Mouse (Mus musculus): ENCODE measurements at regions not wholly inside any gene's neighbourhood (a gene's known extent, or its start where the extent isn't known, plus 50 kb on each side); places are given as distances from the start of the nearest gene placed in this dataset.

DNA sequence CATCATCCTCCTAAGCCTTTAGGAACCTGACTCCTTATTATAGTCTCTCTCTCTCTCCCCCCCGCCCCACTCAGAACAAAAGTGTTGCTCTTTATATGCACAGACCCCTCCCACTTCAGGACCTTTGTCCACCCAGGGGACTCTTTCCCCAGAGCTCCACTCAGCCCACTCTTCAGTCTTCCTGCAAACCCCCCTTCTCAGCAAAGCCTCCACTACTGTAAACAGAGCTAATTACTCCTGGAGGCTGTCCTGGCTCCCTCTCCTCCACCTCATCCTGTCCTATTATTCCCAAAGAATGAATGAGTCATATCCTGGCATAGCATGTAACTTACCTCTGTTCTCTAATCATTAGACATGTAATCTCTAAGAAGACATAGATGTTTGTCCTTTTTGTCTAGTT lies 82.8 kb upstream of the Galnt15 start:
- no peak for TF ChIP-seq CTCF (IDR thresholded peaks at IDR 0.05)
- no peak overlapping the region for H3K27ac ChIP-seq
- intact Hi-C loops (cut with DNase I), result no loop called here
- no peak for DNase-seq (ENCODE audit: extremely low spot score in 1 of 2, low spot score in 2 of 2)
- no peak overlapping the region for H3K4me3 ChIP-seq

DNA sequence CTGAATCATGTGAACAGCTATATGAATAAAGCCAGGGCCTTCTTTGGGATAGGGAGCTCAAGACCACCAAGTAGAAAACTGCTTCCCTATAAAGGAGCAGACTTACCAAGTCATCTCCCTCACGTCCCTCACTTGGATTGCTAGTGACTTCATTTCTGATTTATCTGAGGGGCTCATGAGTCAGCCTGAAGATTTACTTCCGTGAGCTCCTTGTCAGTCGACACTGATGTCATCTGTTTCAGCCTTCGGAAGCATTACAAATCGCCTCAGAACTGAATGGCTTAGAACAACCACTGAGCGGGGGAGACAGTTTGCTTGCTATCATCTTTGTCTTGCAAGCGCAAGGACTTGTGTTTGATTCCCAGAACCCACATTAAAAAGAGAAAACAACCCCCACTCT lies 81.5 kb upstream of the Galnt15 start:
- no peak for DNase-seq (ENCODE audit: extremely low spot score in 1 of 2, low spot score in 2 of 2)
- Histone ChIP-seq H3K4me3 (no peak overlapping the region), H3K27ac (no peak overlapping the region)
- intact Hi-C loops (cut with DNase I), result no loop called here
- TF ChIP-seq CTCF (IDR thresholded peaks at IDR 0.05), result no peak

DNA sequence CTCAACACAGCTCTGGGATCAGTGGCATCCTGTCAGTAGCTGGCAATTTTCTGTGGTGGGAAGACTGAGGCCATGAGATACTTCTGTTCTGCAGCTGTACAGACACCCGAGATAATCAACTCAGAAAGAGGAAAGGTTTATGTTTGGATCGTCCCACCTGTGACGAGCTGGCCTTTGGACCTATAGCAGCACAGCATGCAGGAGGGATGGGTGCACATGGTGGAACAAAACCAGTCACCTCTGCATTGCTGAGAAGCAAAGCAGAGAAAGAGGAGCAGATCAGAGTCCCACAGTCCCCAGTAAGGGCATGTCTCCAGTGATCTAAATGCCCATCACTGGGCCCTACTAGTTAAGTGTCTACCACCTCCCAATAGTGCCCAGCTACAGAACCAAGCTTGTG lies 76.9 kb upstream of the Galnt15 start:
- no peak overlapping the region for H3K27ac ChIP-seq
- intact Hi-C loops (cut with DNase I), result loop anchor here (2.0 to 5.0 kb wide), 2 partner anchors 19 to 95 kb away; no protein-coding TSS in a partner anchor
- TF ChIP-seq CTCF (IDR thresholded peaks at IDR 0.05), result no peak

DNA sequence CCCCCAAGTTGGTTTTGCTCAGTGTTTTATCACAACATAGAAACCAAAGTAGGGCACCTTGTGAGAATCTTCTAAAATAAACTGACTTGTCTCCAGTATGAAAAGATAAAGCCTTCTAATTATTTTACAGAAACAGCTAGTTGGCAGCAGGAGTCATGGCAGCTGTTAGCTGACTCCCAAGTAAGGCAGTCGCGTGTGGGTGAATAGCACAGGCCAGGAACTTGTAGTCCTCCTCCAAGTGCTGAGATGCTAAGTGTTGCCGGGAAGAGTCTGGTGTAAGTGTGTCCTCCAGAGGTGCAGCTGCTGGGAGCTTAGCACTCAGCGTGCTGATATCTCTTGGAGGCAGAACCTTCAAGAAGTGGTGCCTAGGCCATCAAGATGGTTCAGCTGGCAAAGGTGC lies 75.0 kb upstream of the Galnt15 start:
- no peak overlapping the region for H3K27ac ChIP-seq
- H3K4me3 ChIP-seq, result no peak overlapping the region
- no peak for TF ChIP-seq CTCF (IDR thresholded peaks at IDR 0.05)
- intact Hi-C loops (cut with DNase I), result loop anchor here (1.0 to 5.0 kb wide), 3 partner anchors 21 to 157 kb away; no protein-coding TSS in a partner anchor
- peak; percentile 27 to 31 for DNase-seq (ENCODE audit: extremely low spot score in 1 of 2, low spot score in 2 of 2)

More for the DNA sequence above, 76.9 kb upstream of the Galnt15 start:
- no peak overlapping the region for H3K4me3 ChIP-seq
- DNase-seq (ENCODE audit: extremely low spot score in 1 of 2, low spot score in 2 of 2), result no peak

DNA sequence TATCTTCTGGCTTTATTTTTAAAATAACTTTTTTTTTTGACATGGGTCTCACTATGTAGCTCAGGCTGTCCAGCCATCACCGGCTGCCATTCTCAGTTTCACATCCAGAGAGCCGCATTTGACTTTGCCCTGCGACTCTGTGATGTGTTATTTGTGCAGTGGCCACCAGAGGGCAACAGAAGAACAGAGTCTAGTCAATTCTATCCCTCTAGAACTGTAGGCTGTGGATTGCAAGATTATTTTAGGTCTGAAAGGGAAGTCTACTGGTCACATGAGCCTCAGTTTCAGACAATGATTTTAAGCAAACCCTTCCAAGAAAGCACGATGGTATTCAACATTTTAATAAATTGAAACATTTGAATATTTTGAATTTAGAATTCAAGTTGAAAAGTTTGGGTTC lies 73.8 kb upstream of the Galnt15 start:
- no peak overlapping the region for H3K27ac ChIP-seq
- TF ChIP-seq CTCF (IDR thresholded peaks at IDR 0.05), result peak; percentile 82
- no peak overlapping the region for H3K4me3 ChIP-seq
- peak; percentile 81 to 90 for DNase-seq (ENCODE audit: extremely low spot score in 1 of 2, low spot score in 2 of 2)
- intact Hi-C loops (cut with DNase I), result loop anchor here (1.0 to 5.0 kb wide), 4 partner anchors 77 to 159 kb away; no protein-coding TSS in a partner anchor

DNA sequence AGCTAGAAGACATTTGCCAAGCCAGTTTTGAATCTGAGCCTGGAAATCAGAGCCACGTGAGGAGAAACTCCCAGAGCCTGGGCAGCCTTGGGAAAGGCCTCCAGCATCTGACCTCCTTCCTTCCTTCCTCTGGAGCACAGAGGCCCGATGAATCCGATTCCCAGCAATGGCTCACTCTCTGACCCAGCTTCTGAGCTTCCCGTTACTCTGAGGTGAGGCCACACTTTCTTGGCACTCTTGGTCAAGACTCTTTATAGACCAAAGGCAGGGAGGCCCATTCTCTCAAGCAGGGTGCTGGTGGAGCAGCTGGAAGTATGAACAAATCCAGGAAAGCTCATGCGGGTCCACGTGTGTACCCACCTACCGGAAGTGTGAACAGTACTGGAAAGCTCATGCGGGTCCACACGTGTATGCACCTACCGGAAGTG lies 71.6 kb upstream of the Galnt15 start:
- no peak for TF ChIP-seq CTCF (IDR thresholded peaks at IDR 0.05)
- intact Hi-C loops (cut with DNase I), result no loop called here
- DNase-seq (ENCODE audit: extremely low spot score in 1 of 2, low spot score in 2 of 2), result no peak
- Histone ChIP-seq H3K4me3 (no peak overlapping the region), H3K27ac (no peak overlapping the region)

DNA sequence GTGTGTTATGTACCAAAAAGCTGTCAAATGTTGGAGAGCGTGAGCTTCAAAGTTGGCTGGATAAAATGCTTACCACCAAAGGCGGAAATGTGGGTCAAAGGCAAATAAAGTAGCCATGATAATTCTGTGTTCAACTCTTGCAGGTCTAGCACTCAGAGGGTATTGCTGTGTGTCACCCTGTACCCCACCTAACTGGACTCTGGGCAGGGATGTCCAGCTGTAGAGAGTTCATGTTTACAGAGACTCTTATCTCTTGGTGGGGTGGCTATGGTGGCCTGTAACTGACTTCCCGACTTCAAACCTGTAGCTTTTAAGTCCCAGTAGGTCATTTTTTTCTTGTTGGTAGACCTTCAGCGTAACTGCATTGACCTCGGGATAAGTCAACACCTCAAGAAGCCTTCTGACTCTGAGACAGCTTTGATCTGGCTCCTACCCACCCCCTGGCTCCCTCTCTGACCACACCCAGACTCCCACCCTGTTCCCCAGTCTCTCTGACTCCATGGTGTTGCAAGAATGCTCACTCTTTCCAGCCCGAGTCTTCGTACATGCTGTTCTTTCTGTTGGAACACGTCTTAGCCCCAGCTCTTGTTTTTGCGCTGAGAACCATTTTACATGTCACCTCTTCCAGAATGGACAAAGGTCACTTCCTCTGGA lies 68.5 kb upstream of the Galnt15 start:
- TF ChIP-seq CTCF (IDR thresholded peaks at IDR 0.05), result no peak
- H3K4me3 ChIP-seq, result no peak overlapping the region
- no peak for DNase-seq (ENCODE audit: extremely low spot score in 1 of 2, low spot score in 2 of 2)
- intact Hi-C loops (cut with DNase I), result no loop called here
- no peak overlapping the region for H3K27ac ChIP-seq

DNA sequence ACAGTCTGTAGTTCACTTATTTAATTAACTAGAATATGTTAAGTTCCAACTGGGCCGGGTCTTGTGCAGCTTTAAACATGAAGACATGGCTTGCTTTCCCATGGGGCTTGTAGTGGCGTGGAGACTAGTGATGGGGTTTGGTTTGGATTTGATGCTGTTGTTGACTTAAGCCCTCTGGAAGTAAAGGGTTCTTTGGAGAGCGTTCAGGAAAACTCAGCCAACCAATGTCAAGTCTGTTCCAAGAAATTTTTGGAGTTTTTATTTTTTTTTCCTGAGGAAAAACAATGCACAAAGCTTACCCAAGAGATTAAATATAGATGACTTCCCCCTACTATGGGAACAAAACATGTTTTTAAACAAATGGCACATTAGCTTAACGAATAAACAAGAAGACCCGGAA lies 67.3 kb upstream of the Galnt15 start:
- H3K4me3 ChIP-seq, result no peak overlapping the region
- 0 out of 2 replicates have a peak overlapping the region, but pooled peaks have one; percentile 36 for H3K27ac ChIP-seq
- TF ChIP-seq CTCF (IDR thresholded peaks at IDR 0.05), result no peak
- no peak for DNase-seq (ENCODE audit: extremely low spot score in 1 of 2, low spot score in 2 of 2)
- intact Hi-C loops (cut with DNase I), result no loop called here

DNA sequence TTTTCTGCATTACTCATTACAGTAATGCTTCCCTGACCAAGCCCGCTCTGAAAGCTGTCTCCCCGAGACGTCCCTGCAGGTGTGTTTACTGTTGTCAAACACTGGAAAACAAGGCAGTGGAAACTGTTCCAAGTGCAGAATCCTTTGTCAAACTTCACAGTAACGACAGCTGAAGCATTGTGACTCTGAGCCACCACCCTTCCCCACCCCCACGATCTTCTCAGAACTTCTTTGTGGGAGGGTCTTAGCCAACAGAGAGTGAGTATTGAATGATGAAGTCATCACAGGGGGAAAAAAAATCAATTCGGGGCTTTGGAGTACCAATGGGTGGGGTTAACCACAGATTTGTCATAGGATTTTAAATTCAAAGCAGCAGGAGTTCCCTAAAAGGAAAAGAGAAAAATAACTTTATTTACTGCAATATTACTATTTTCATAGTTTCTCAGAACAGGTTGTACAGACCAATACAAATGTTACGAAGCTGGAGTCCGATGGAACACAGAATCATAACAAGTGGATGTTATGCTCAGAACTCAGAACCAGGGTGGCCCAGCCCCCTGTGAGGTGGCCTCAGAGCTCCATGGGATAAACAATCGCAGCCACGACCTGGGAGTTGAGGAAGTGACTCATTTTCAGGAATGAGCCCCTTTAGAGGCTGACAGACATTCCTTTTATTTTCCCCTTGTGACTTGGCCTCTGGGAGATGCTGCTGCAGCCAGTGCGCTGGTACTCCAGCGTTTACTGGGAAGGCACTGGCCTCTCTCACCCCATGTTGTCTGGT lies 65.5 kb upstream of the Galnt15 start:
- no peak overlapping the region for H3K4me3 ChIP-seq
- TF ChIP-seq CTCF (IDR thresholded peaks at IDR 0.05), result no peak
- peak overlapping the region; percentile 55 for H3K27ac ChIP-seq
- DNase-seq (ENCODE audit: extremely low spot score in 1 of 2, low spot score in 2 of 2), result no peak
- intact Hi-C loops (cut with DNase I), result no loop called here

DNA sequence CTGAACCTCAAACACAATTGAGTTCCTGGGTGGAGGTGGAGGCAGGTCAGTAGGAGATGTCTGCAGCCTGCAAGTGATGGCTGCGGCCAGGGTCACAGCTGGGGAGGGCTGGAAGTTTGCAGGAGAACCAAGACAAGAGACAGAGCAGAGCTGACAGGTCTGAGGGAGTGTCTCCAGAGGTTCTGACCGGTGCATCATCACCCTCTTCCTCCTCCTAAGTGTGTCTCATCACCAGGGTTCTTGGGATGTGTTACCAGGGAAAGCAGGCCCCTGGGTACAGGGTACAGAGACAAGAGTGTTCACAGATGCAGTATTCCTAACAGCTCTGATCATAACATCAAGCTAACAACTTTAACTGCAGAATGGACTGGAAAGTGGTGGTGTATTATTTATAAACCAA lies 64.7 kb upstream of the Galnt15 start:
- Histone ChIP-seq H3K27ac (no peak overlapping the region), H3K4me3 (no peak overlapping the region)
- no peak for DNase-seq (ENCODE audit: extremely low spot score in 1 of 2, low spot score in 2 of 2)
- intact Hi-C loops (cut with DNase I), result no loop called here
- no peak for TF ChIP-seq CTCF (IDR thresholded peaks at IDR 0.05)

DNA sequence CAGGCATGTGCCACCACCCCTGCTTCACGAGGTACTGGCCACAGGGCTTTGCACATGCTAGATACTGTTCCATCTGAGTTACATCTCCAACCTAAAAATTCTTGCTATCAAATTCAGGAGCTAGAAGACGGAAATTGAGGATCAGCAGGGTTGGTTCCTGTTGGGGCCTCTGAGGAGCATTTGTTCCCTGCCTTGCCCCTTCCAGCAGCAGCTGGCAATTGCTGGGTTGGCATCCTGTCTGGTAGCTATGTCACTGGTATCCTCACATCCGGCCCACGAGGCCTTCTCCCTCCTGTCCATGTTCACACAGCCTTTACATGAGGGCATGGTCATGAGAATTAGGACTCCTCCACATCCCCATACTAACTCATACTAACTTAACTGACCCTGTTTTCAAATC lies 64.0 kb upstream of the Galnt15 start:
- DNase-seq (ENCODE audit: extremely low spot score in 1 of 2, low spot score in 2 of 2), result no peak
- no peak overlapping the region for H3K4me3 ChIP-seq
- intact Hi-C loops (cut with DNase I), result no loop called here
- TF ChIP-seq CTCF (IDR thresholded peaks at IDR 0.05), result no peak
- no peak overlapping the region for H3K27ac ChIP-seq

DNA sequence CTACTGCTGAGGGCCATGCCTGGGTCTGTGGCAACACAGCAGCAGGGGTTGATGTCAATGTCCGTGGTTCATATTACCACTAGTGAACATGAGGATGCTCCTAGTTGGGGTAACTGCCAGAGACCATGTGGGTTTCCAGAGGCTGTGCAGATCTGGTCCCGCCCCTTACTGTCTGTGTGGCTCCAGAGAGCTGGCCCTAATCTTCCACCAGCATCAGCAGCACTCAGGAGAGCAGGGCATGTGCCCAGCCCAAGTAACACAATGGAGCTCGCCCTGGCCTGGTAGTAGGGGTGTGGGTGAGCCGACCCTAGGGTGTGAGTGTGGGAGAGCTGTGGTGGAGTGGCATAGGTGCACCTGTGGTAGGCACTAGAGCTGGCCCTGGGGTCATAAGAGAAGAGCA lies 59.3 kb upstream of the Galnt15 start:
- intact Hi-C loops (cut with DNase I), result no loop called here
- H3K4me3 ChIP-seq, result no peak overlapping the region
- TF ChIP-seq CTCF (IDR thresholded peaks at IDR 0.05), result no peak

More for the DNA sequence above, 59.3 kb upstream of the Galnt15 start:
- no peak for DNase-seq (ENCODE audit: extremely low spot score in 1 of 2, low spot score in 2 of 2)
- H3K27ac ChIP-seq, result no peak overlapping the region
